Mouse (Mus musculus) lung, postnatal 0 days (tissue): ENCODE results near the gene Khdc4.

Source experiments
- CTCF ChIP-seq: IDR thresholded peaks from 2 replicates; pipeline ENCODE4 v1.5.1; 2016; ENCODE audit warnings: antibody characterized with exemption, mild to moderate bottlenecking
- EP300 ChIP-seq: IDR thresholded peaks from 2 replicates; pipeline ENCODE4 v1.6.1; 2016; ENCODE audit warnings: antibody characterized with exemption, mild to moderate bottlenecking, control low read depth

DNA sequence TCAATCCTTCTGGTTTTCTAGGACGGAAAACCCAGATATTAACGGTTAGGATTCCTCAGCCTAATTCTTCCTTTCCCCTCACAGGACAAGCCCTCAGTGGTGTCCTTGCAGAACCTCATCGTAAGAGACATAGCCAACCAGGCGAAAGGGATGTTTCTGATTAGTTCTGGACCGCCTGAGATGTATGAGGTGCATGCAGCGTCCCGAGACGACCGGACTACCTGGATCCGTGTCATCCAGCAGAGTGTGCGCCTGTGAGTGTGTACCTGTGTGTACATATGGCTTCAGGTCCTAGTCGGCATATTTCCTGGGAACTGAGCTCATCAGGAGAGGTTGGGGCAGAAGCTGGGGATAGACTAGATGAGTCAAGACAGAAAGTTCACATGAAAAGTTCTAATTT is 46.4 kb upstream of the Khdc4 start:
- TF ChIP-seq CTCF (no peak), EP300 (no peak)
